Mouse (Mus musculus): ENCODE measurements around the gene Cacnb4.

Gene Cacnb4

GRCm38 (mm10) chr2:52676023-52676912, at the start of gene Cacnb4:
Gene Cacnb4 (minus strand): TSS chr2:52676831.
- DNase-seq (ENCODE audit: low read depth, low spot score) = peak; percentile 26

GRCm38 (mm10) chr2:52720231-52721025, 43.8 kb upstream of the Cacnb4 start:
- no peak for DNase-seq (ENCODE audit: low read depth, low spot score)

GRCm38 (mm10) chr2:52717076-52717475, 40.4 kb upstream of the Cacnb4 start:
- no peak for DNase-seq (ENCODE audit: low read depth, low spot score)

- DNase-seq (ENCODE audit: low read depth, low spot score) = no peak
These were observed 38.9 kb upstream of the Cacnb4 start for GRCm38 (mm10) chr2:52715538-52715937.

- no peak for DNase-seq (ENCODE audit: low read depth, low spot score)
These were observed 37.5 kb upstream of the Cacnb4 start for GRCm38 (mm10) chr2:52714111-52714510.

GRCm38 (mm10) chr2:52710804-52711203, 34.2 kb upstream of the Cacnb4 start:
- DNase-seq (ENCODE audit: low read depth, low spot score) = no peak

- no peak for DNase-seq (ENCODE audit: low read depth, low spot score)
These were observed 32.8 kb upstream of the Cacnb4 start for GRCm38 (mm10) chr2:52709417-52709816.

- no peak for DNase-seq (ENCODE audit: low read depth, low spot score)
These were observed 24.9 kb upstream of the Cacnb4 start for GRCm38 (mm10) chr2:52701368-52702036.

- no peak for DNase-seq (ENCODE audit: low read depth, low spot score)
These were observed 23.7 kb upstream of the Cacnb4 start for GRCm38 (mm10) chr2:52700352-52700751.

GRCm38 (mm10) chr2:52694604-52695003, 18.0 kb upstream of the Cacnb4 start:
- DNase-seq (ENCODE audit: low read depth, low spot score) = no peak

GRCm38 (mm10) chr2:52691745-52692144, 15.1 kb upstream of the Cacnb4 start:
- DNase-seq (ENCODE audit: low read depth, low spot score) = no peak

- DNase-seq (ENCODE audit: low read depth, low spot score) = no peak
These were observed 10.0 kb upstream of the Cacnb4 start for GRCm38 (mm10) chr2:52686601-52687000.

- no peak for DNase-seq (ENCODE audit: low read depth, low spot score)
These were observed 958 bp upstream of the Cacnb4 start for GRCm38 (mm10) chr2:52677589-52677988.

- DNase-seq (ENCODE audit: low read depth, low spot score) = no peak
These were observed 277 bp upstream of the Cacnb4 start for GRCm38 (mm10) chr2:52676913-52677303.

- DNase-seq (ENCODE audit: low read depth, low spot score) = no peak
These were observed 1.2 kb downstream of the Cacnb4 start for GRCm38 (mm10) chr2:52675278-52675987.

- no peak for DNase-seq (ENCODE audit: low read depth, low spot score)
These were observed 1.7 kb downstream of the Cacnb4 start for GRCm38 (mm10) chr2:52674886-52675277.

GRCm38 (mm10) chr2:52673172-52673571, 3.5 kb downstream of the Cacnb4 start:
- no peak for DNase-seq (ENCODE audit: low read depth, low spot score)

GRCm38 (mm10) chr2:52670733-52671132, 5.9 kb downstream of the Cacnb4 start:
- no peak for DNase-seq (ENCODE audit: low read depth, low spot score)

- no peak for DNase-seq (ENCODE audit: low read depth, low spot score)
These were observed 8.2 kb downstream of the Cacnb4 start for GRCm38 (mm10) chr2:52668480-52668879.

- DNase-seq (ENCODE audit: low read depth, low spot score) = no peak
These were observed 19.9 kb downstream of the Cacnb4 start for GRCm38 (mm10) chr2:52656722-52657121.

- no peak for DNase-seq (ENCODE audit: low read depth, low spot score)
These were observed 22.1 kb downstream of the Cacnb4 start for GRCm38 (mm10) chr2:52654541-52654940.
